Mouse (Mus musculus) kidney, embryonic 15.5 days (tissue): ENCODE results near the gene Gm9495. TPM values are rescaled to one million over a fixed set of nuclear protein-coding genes. Genes with fewer than 3 reads are reported as not detected.
"Not testable (repeated sequence)": the region's sequence is repeated elsewhere in the genome, so short reads cannot be mapped to it uniquely, and the experiment has no call there.

Source experiments
- ATAC-seq: fragments of 200-750 bp; cut with Nextera tagmentation; replicated peaks from 2 replicates; pipeline ENCODE4 v1.8.0; 2017; ENCODE audit warnings: moderate TSS enrichment; ENCODE audit not compliant: low FRiP score
- H3K27ac ChIP-seq: fragments of 300-500 bp; sonication (generic); 2 replicates; pipeline ENCODE4 v1.5.1; 2015; ENCODE audit warnings: mild to moderate bottlenecking, inconsistent platforms
- H3K27me3 ChIP-seq: fragments of 300-500 bp; sonication (generic); 2 replicates; pipeline ENCODE4 v1.6.1; 2015; ENCODE audit warnings: inconsistent platforms
- H3K36me3 ChIP-seq: fragments of 300-500 bp; sonication (generic); 2 replicates; pipeline ENCODE4 v1.6.1; 2015; ENCODE audit warnings: inconsistent platforms
- H3K4me1 ChIP-seq: fragments of 300-500 bp; sonication (generic); 2 replicates; pipeline ENCODE4 v1.6.1; 2015; ENCODE audit warnings: inconsistent platforms
- H3K4me2 ChIP-seq: fragments of 300-500 bp; sonication (generic); 2 replicates; pipeline ENCODE4 v1.6.1; 2015; ENCODE audit warnings: moderate library complexity, mild to moderate bottlenecking, inconsistent platforms
- H3K4me3 ChIP-seq: fragments of 300-500 bp; sonication (generic); replicated peaks from 2 replicates; pipeline ENCODE4 v1.5.1; 2015; ENCODE audit warnings: mild to moderate bottlenecking, inconsistent platforms
- H3K9ac ChIP-seq: fragments of 300-500 bp; sonication (generic); 2 replicates; pipeline ENCODE4 v1.6.1; 2015; ENCODE audit warnings: mild to moderate bottlenecking, inconsistent platforms
- H3K9me3 ChIP-seq: fragments of 300-500 bp; sonication (generic); replicated peaks from 2 replicates; pipeline ENCODE4 v1.6.1; 2016; ENCODE audit warnings: inconsistent platforms
- WGBS: fragments of 180-500 bp; shearing (Covaris S2); methylation state at CpG from one replicate; pipeline ENCODE4 v1.1.7; 2015; ENCODE audit warnings: mixed read lengths; 5-methylcytosine and 5-hydroxymethylcytosine counted together
- polyA plus RNA-seq: library from polyadenylated mRNA; unstranded; fragments of >200 nt; fragmentation: Nextera tagmentation; extraction: Ambion mirVana; gene quantifications from 2 replicates; pipeline ENCODE4 v1.2.1, GENCODE M21; 2015

The Gm9495 gene
- not detected in 2 replicates for polyA plus RNA-seq

GRCm38 (mm10) chr8:69453465-69453864, at the start of gene Gm9495:
Gm9495 (minus strand) TSS chr8:69453565.
- not testable (repeated sequence) for H3K9ac ChIP-seq, ATAC-seq, H3K4me1 ChIP-seq, H3K27ac ChIP-seq, H3K4me3 ChIP-seq, H3K36me3 ChIP-seq, H3K9me3 ChIP-seq, H3K4me2 ChIP-seq, H3K27me3 ChIP-seq
- 96% methylated on average over 2 of the region's 3 CpGs for WGBS

- not testable (repeated sequence) for H3K27me3 ChIP-seq, H3K4me3 ChIP-seq, H3K9ac ChIP-seq, H3K27ac ChIP-seq, H3K4me2 ChIP-seq, H3K4me1 ChIP-seq, H3K9me3 ChIP-seq, ATAC-seq, H3K36me3 ChIP-seq
- WGBS: 80% methylated on average over 3 of the region's 3 CpGs
Measured at GRCm38 (mm10) chr8:69474946-69475345, 21.6 kb upstream of the Gm9495 start.

GRCm38 (mm10) chr8:69420018-69420417, 33.3 kb downstream of the Gm9495 start:
- 78% methylated on average over 3 of the region's 3 CpGs for WGBS
- not testable (repeated sequence) for H3K27ac ChIP-seq, H3K27me3 ChIP-seq, H3K9ac ChIP-seq, ATAC-seq, H3K9me3 ChIP-seq, H3K36me3 ChIP-seq, H3K4me2 ChIP-seq, H3K4me3 ChIP-seq, H3K4me1 ChIP-seq

GRCm38 (mm10) chr8:69414326-69414725, 39.0 kb downstream of the Gm9495 start:
- Histone ChIP-seq H3K9me3 (no peaks in the 10 kb centered on the region), H3K27me3 (no peaks in the 10 kb centered on the region), H3K4me1 (no peaks in the 10 kb centered on the region), H3K4me3 (no peak overlapping the region), H3K9ac (no peak overlapping the region), H3K27ac (no peak overlapping the region), H3K36me3 (no peaks in the 10 kb centered on the region), H3K4me2 (no peak overlapping the region)
- no peak for ATAC-seq
- WGBS: 85% methylated on average over 1 of the region's 1 CpGs

GRCm38 (mm10) chr8:69404768-69405167, 48.6 kb downstream of the Gm9495 start:
- Histone ChIP-seq H3K4me2 (no peak overlapping the region), H3K27me3 (no peaks in the 10 kb centered on the region), H3K4me1 (peaks cover 3% of the 10 kb centered on the region), H3K36me3 (no peaks in the 10 kb centered on the region), H3K27ac (no peak overlapping the region), H3K4me3 (no peak overlapping the region), H3K9ac (no peak overlapping the region), H3K9me3 (no peaks in the 10 kb centered on the region)
- WGBS: 88% methylated on average over 6 of the region's 6 CpGs
- no peak for ATAC-seq

GRCm38 (mm10) chr8:69399956-69400443, 53.4 kb downstream of the Gm9495 start:
- ATAC-seq: no peak
- H3K4me3 ChIP-seq: peak overlapping the region; percentile 55
- peaks cover 9% of the 10 kb centered on the region for H3K4me1 ChIP-seq
- peak overlapping the region; percentile 59 for H3K9ac ChIP-seq
- peak overlapping the region; percentile 86 for H3K4me2 ChIP-seq
- WGBS: 62% methylated on average over 4 of the region's 4 CpGs
- no peaks in the 10 kb centered on the region for H3K27me3 ChIP-seq
- H3K36me3 ChIP-seq: no peaks in the 10 kb centered on the region
- no peaks in the 10 kb centered on the region for H3K9me3 ChIP-seq
- H3K27ac ChIP-seq: peak overlapping the region; percentile 78; the same call in 1 of the 2 replicates

- peak; percentile 75 for ATAC-seq
- peaks cover 12% of the 10 kb centered on the region for H3K4me1 ChIP-seq
- H3K4me3 ChIP-seq: peak overlapping the region; percentile 55
- H3K36me3 ChIP-seq: no peaks in the 10 kb centered on the region
- WGBS: 10% methylated on average over 43 of the region's 43 CpGs
- no peaks in the 10 kb centered on the region for H3K27me3 ChIP-seq
- peak overlapping the region; percentile 86 for H3K4me2 ChIP-seq
- peak overlapping the region; percentile 59 for H3K9ac ChIP-seq
- H3K9me3 ChIP-seq: no peaks in the 10 kb centered on the region
- H3K27ac ChIP-seq: peak overlapping the region; percentile 78
Measured at GRCm38 (mm10) chr8:69399181-69399955, 54.0 kb downstream of the Gm9495 start.

GRCm38 (mm10) chr8:69396196-69396595, 57.2 kb downstream of the Gm9495 start:
- WGBS: 78% methylated on average over 6 of the region's 6 CpGs
- H3K9me3 ChIP-seq: peaks cover 9% of the 10 kb centered on the region
- H3K27me3 ChIP-seq: no peaks in the 10 kb centered on the region
- H3K9ac ChIP-seq: no peak overlapping the region
- no peak overlapping the region for H3K27ac ChIP-seq
- peaks cover 23% of the 10 kb centered on the region for H3K36me3 ChIP-seq
- no peak overlapping the region for H3K4me3 ChIP-seq
- ATAC-seq: no peak
- peak overlapping the region; percentile 71 for H3K4me2 ChIP-seq
- H3K4me1 ChIP-seq: peaks cover 18% of the 10 kb centered on the region

- peak overlapping the region; percentile 71 for H3K4me2 ChIP-seq
- WGBS: 1% methylated on average over 26 of the region's 26 CpGs
- peak overlapping the region; percentile 81 for H3K9ac ChIP-seq
- peak overlapping the region; percentile 97 for H3K27ac ChIP-seq
- H3K9me3 ChIP-seq: peaks cover 13% of the 10 kb centered on the region
- no peaks in the 10 kb centered on the region for H3K27me3 ChIP-seq
- H3K36me3 ChIP-seq: peaks cover 29% of the 10 kb centered on the region
- peak overlapping the region; percentile 73 for H3K4me3 ChIP-seq
- ATAC-seq: peak; percentile 98
- peaks cover 18% of the 10 kb centered on the region for H3K4me1 ChIP-seq
Measured at GRCm38 (mm10) chr8:69395050-69395789, 58.1 kb downstream of the Gm9495 start.

- H3K9ac ChIP-seq: no peak overlapping the region
- no peak for ATAC-seq
- peaks cover 42% of the 10 kb centered on the region for H3K36me3 ChIP-seq
- no peak overlapping the region for H3K4me3 ChIP-seq
- peaks cover 35% of the 10 kb centered on the region for H3K9me3 ChIP-seq
- no peak overlapping the region for H3K27ac ChIP-seq
- H3K4me1 ChIP-seq: no peaks in the 10 kb centered on the region
- H3K27me3 ChIP-seq: no peaks in the 10 kb centered on the region
- WGBS: over 99% methylated on average over 6 of the region's 6 CpGs
- H3K4me2 ChIP-seq: no peak overlapping the region
Measured at GRCm38 (mm10) chr8:69384361-69384760, 69.0 kb downstream of the Gm9495 start.
